Mouse (Mus musculus): ENCODE results near the gene Vmn1r118. TPM values are rescaled to one million over a fixed set of nuclear protein-coding genes. Genes with fewer than 3 reads are reported as not detected.

The Vmn1r118 gene
- not detected for polyA plus RNA-seq (2014; fragmentation: Illumina TruSeq; extraction: RNeasy Lipid Tissue Mini Kit (QIAGEN cat#74804); ENCODE audit: low read depth, low replicate concordance)

DNA sequence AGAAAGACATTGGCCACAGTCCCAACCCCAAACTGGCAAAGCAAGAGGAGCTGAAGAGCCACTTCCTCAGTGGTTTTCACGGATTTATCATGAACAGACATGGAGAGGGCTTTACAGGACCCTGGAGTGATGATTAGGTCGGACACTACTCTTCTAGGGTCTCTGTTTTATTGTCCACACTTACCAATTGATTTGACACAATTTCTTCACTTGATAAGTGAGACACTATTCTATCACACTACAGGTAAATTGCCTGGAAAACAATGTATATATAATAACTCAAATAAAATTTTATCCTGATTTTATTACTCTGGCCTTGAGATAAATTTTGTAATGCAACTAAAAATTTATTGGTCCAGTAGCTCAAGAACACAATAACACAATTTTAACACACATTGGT is at the start of gene Vmn1r118:
Gene Vmn1r118, minus strand, starts transcription at position 101 of the 400 bp plus-strand sequence.

GRCm38 (mm10) chr7:20884021-20884420 is 28.1 kb downstream of the Vmn1r118 start, which contains the start of gene Vmn1r117:
Gene Vmn1r117, minus strand, starts transcription at chr7:20884121.

GRCm38 (mm10) chr7:20871956-20872355 is 40.2 kb downstream of the Vmn1r118 start, which contains the start of gene Vmn1r116:
Gene Vmn1r116, plus strand, starts transcription at chr7:20872256.

Other genes starting within 250 kb of the Vmn1r118 start
- not detected for gene Vmn1r107, start 243.4 kb downstream of the Vmn1r118 start, polyA plus RNA-seq (2014; fragmentation: Illumina TruSeq; extraction: RNeasy Lipid Tissue Mini Kit (QIAGEN cat#74804); ENCODE audit: low read depth, low replicate concordance)
- not detected for gene Vmn1r111, start 209.1 kb downstream of the Vmn1r118 start, polyA plus RNA-seq (2014; fragmentation: Illumina TruSeq; extraction: RNeasy Lipid Tissue Mini Kit (QIAGEN cat#74804); ENCODE audit: low read depth, low replicate concordance)
- gene Gm10668, start 181.7 kb downstream of the Vmn1r118 start, polyA plus RNA-seq (2014; fragmentation: Illumina TruSeq; extraction: RNeasy Lipid Tissue Mini Kit (QIAGEN cat#74804); ENCODE audit: low read depth, low replicate concordance): not detected
- gene Vmn1r112, start 141.2 kb downstream of the Vmn1r118 start, polyA plus RNA-seq (2014; fragmentation: Illumina TruSeq; extraction: RNeasy Lipid Tissue Mini Kit (QIAGEN cat#74804); ENCODE audit: low read depth, low replicate concordance): not detected
- not detected for gene Vmn1r113, start 125.1 kb downstream of the Vmn1r118 start, polyA plus RNA-seq (2014; fragmentation: Illumina TruSeq; extraction: RNeasy Lipid Tissue Mini Kit (QIAGEN cat#74804); ENCODE audit: low read depth, low replicate concordance)
- gene Vmn1r114, start 100.2 kb downstream of the Vmn1r118 start, polyA plus RNA-seq (2014; fragmentation: Illumina TruSeq; extraction: RNeasy Lipid Tissue Mini Kit (QIAGEN cat#74804); ENCODE audit: low read depth, low replicate concordance): not detected
- gene Vmn1r115, start 67.4 kb downstream of the Vmn1r118 start, polyA plus RNA-seq (2014; fragmentation: Illumina TruSeq; extraction: RNeasy Lipid Tissue Mini Kit (QIAGEN cat#74804); ENCODE audit: low read depth, low replicate concordance): not detected
- not detected for gene Vmn1r116, start 40.1 kb downstream of the Vmn1r118 start, polyA plus RNA-seq (2014; fragmentation: Illumina TruSeq; extraction: RNeasy Lipid Tissue Mini Kit (QIAGEN cat#74804); ENCODE audit: low read depth, low replicate concordance)
- not detected for gene Vmn1r117, start 28.2 kb downstream of the Vmn1r118 start, polyA plus RNA-seq (2014; fragmentation: Illumina TruSeq; extraction: RNeasy Lipid Tissue Mini Kit (QIAGEN cat#74804); ENCODE audit: low read depth, low replicate concordance)
- not detected for gene Vmn1r119, start 100.1 kb upstream of the Vmn1r118 start, polyA plus RNA-seq (2014; fragmentation: Illumina TruSeq; extraction: RNeasy Lipid Tissue Mini Kit (QIAGEN cat#74804); ENCODE audit: low read depth, low replicate concordance)
- gene Vmn1r120, start 141.4 kb upstream of the Vmn1r118 start, polyA plus RNA-seq (2014; fragmentation: Illumina TruSeq; extraction: RNeasy Lipid Tissue Mini Kit (QIAGEN cat#74804); ENCODE audit: low read depth, low replicate concordance): not detected
- not detected for gene Vmn1r121, start 186.2 kb upstream of the Vmn1r118 start, polyA plus RNA-seq (2014; fragmentation: Illumina TruSeq; extraction: RNeasy Lipid Tissue Mini Kit (QIAGEN cat#74804); ENCODE audit: low read depth, low replicate concordance)
- gene Vmn1r122, start 221.8 kb upstream of the Vmn1r118 start, polyA plus RNA-seq (2014; fragmentation: Illumina TruSeq; extraction: RNeasy Lipid Tissue Mini Kit (QIAGEN cat#74804); ENCODE audit: low read depth, low replicate concordance): not detected
- gene Vmn1r123, start 249.8 kb upstream of the Vmn1r118 start, polyA plus RNA-seq (2014; fragmentation: Illumina TruSeq; extraction: RNeasy Lipid Tissue Mini Kit (QIAGEN cat#74804); ENCODE audit: low read depth, low replicate concordance): not detected